Mouse (Mus musculus): ENCODE results near the gene Pgr15l. TPM values are rescaled to one million over a fixed set of nuclear protein-coding genes. Genes with fewer than 3 reads are reported as not detected.

Gene Pgr15l
- total RNA-seq (2017) = not detected in 2 replicates

- no peak for ATAC-seq (replicated peaks in 1 of 2; ENCODE audit: insufficient read depth in 1 of 2, low FRiP score in 2 of 2, low TSS enrichment in 1 of 2, low read depth in 1 of 2, poor library complexity in 2 of 2, severe bottlenecking in 2 of 2)
Measured at GRCm38 (mm10) chrX:97072369-97072768, at the start of gene Pgr15l. Pgr15l (plus strand) TSS chrX:97072596.

GRCm38 (mm10) chrX:97027540-97027939, 44.9 kb upstream of the Pgr15l start:
- no peak for ATAC-seq (replicated peaks in 1 of 2; ENCODE audit: insufficient read depth in 1 of 2, low FRiP score in 2 of 2, low TSS enrichment in 1 of 2, low read depth in 1 of 2, poor library complexity in 2 of 2, severe bottlenecking in 2 of 2)

GRCm38 (mm10) chrX:97069816-97070215, 2.6 kb upstream of the Pgr15l start:
- no peak for ATAC-seq (replicated peaks in 1 of 2; ENCODE audit: insufficient read depth in 1 of 2, low FRiP score in 2 of 2, low TSS enrichment in 1 of 2, low read depth in 1 of 2, poor library complexity in 2 of 2, severe bottlenecking in 2 of 2)

Measured in hematopoietic stem cell, adult 5-6 weeks (primary cell).